Mouse (Mus musculus) midbrain, embryonic 16.5 days (tissue): ENCODE results near the gene Haao. TPM values are rescaled to one million over a fixed set of nuclear protein-coding genes. Genes with fewer than 3 reads are reported as not detected.
A peak's percentile ranks its signal among the peaks of the same experiment; 100 is the strongest.

Experiments used
- ATAC-seq: fragments of 200-750 bp; cut with Nextera tagmentation; 2 replicates; pipeline ENCODE4 v1.8.0; 2017; ENCODE audit warnings: moderate TSS enrichment
- H3K27ac ChIP-seq: fragments of 300-500 bp; sonication (generic); 2 replicates; pipeline ENCODE4 v1.5.1; 2014; ENCODE audit warnings: mild to moderate bottlenecking, low read length, mixed read lengths
- H3K27me3 ChIP-seq: fragments of 300-500 bp; sonication (generic); 2 replicates; pipeline ENCODE4 v1.6.1; 2014; ENCODE audit warnings: low read depth, low read length, mixed read lengths; ENCODE audit not compliant: control insufficient read depth, insufficient read depth
- H3K36me3 ChIP-seq: fragments of 300-500 bp; sonication (generic); 2 replicates; pipeline ENCODE4 v1.6.1; 2014; ENCODE audit warnings: mild to moderate bottlenecking, low read length, moderate library complexity, mixed read lengths; ENCODE audit not compliant: control insufficient read depth, insufficient read depth
- H3K4me1 ChIP-seq: fragments of 300-500 bp; sonication (generic); 2 replicates; pipeline ENCODE4 v1.6.1; 2014; ENCODE audit warnings: mild to moderate bottlenecking, low read length, mixed read lengths; ENCODE audit not compliant: control insufficient read depth, insufficient read depth
- H3K4me2 ChIP-seq: fragments of 300-500 bp; sonication (generic); 2 replicates; pipeline ENCODE4 v1.6.1; 2014; ENCODE audit warnings: mild to moderate bottlenecking, low read length, mixed read lengths
- H3K4me3 ChIP-seq: fragments of 300-500 bp; sonication (generic); 2 replicates; pipeline ENCODE4 v1.5.1; 2014; ENCODE audit warnings: low read depth, mild to moderate bottlenecking, low read length, moderate library complexity, mixed read lengths
- H3K9ac ChIP-seq: fragments of 300-500 bp; sonication (generic); 2 replicates; pipeline ENCODE4 v1.6.1; 2014; ENCODE audit warnings: low read depth, low read length, mixed read lengths
- H3K9me3 ChIP-seq: fragments of 300-500 bp; sonication (generic); replicated peaks from 2 replicates; pipeline ENCODE4 v1.6.1; 2014; ENCODE audit warnings: mild to moderate bottlenecking, low read length, mixed read lengths; ENCODE audit not compliant: control insufficient read depth, poor library complexity, severe bottlenecking
- WGBS: fragments of 180-500 bp; shearing (Covaris S2); extraction: QIAGEN DNeasy Blood & Tissue Kit; methylation state at CpG from one replicate; pipeline ENCODE4 v1.1.7; 2014; 5-methylcytosine and 5-hydroxymethylcytosine counted together
- polyA plus RNA-seq: library from polyadenylated mRNA; unstranded; fragments of >200 nt; fragmentation: Nextera tagmentation; extraction: Ambion mirVana; gene quantifications from 2 replicates; pipeline ENCODE4 v1.2.1, GENCODE M21; 2015

Haao gene
- polyA plus RNA-seq, 1 experiment from 2014 or later: 0.23 TPM

GRCm38 (mm10) chr17:83803987-83804386 lies 43.8 kb downstream of the Haao start:
- H3K27me3 ChIP-seq: no peaks in the 10 kb centered on the region
- no peak overlapping the region for H3K27ac ChIP-seq
- H3K9me3 ChIP-seq: no peaks in the 10 kb centered on the region
- no peaks in the 10 kb centered on the region; the same call in 1 of the 2 replicates for H3K36me3 ChIP-seq
- no peaks in the 10 kb centered on the region for H3K4me1 ChIP-seq
- no peak overlapping the region for H3K4me3 ChIP-seq
- no peak overlapping the region for H3K4me2 ChIP-seq
- H3K9ac ChIP-seq: no peak overlapping the region
- peak; percentile 49; the same call in 1 of the 2 replicates for ATAC-seq
- 56% methylated on average over 9 of the region's 9 CpGs for WGBS

- no peak for ATAC-seq
- Histone ChIP-seq H3K4me3 (no peak overlapping the region), H3K4me1 (no peaks in the 10 kb centered on the region), H3K9ac (no peak overlapping the region), H3K36me3 (no peaks in the 10 kb centered on the region; the same call in 1 of the 2 replicates), H3K27ac (no peak overlapping the region), H3K27me3 (no peaks in the 10 kb centered on the region), H3K9me3 (no peaks in the 10 kb centered on the region), H3K4me2 (no peak overlapping the region)
- 91% methylated on average over 11 of the region's 11 CpGs for WGBS
These were observed 48.2 kb downstream of the Haao start for GRCm38 (mm10) chr17:83799506-83800050.

DNA sequence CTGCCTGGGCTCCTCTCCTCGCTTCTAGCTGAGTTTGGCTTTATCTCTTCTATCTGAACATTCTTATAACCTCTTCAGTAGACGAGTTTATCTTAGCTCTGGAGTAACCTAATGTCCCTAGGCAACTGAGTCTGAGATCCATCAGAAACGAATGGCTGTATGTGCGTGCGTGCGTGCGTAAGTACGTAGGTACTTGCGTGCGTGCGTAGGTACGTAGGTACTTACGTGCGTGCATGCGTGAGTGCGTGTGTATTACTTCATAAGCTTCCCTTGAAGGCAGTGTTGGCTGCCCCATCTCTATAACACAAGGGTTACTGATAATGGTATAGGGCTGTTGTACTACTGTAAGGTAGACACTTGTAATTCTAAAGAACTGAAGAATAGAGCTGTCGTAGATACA lies 52.6 kb downstream of the Haao start:
- Histone ChIP-seq H3K4me3 (no peak overlapping the region), H3K4me2 (no peak overlapping the region), H3K27ac (no peak overlapping the region), H3K9ac (no peak overlapping the region), H3K9me3 (no peaks in the 10 kb centered on the region), H3K36me3 (no peaks in the 10 kb centered on the region), H3K27me3 (no peaks in the 10 kb centered on the region), H3K4me1 (0 out of 2 replicates have a peak, but pooled peaks cover 2% of the 10 kb centered on the region)
- 98% methylated on average over 17 of the region's 17 CpGs for WGBS
- ATAC-seq: no peak

GRCm38 (mm10) chr17:83792388-83792787 lies 55.4 kb downstream of the Haao start:
- no peaks in the 10 kb centered on the region for H3K36me3 ChIP-seq
- no peaks in the 10 kb centered on the region for H3K9me3 ChIP-seq
- 0 out of 2 replicates have a peak overlapping the region, but pooled peaks have one; percentile 14 for H3K4me2 ChIP-seq
- H3K4me1 ChIP-seq: 0 out of 2 replicates have a peak, but pooled peaks cover 2% of the 10 kb centered on the region
- WGBS: 65% methylated on average over 23 of the region's 23 CpGs
- H3K9ac ChIP-seq: no peak overlapping the region
- ATAC-seq: no peak
- H3K4me3 ChIP-seq: no peak overlapping the region
- H3K27ac ChIP-seq: no peak overlapping the region
- H3K27me3 ChIP-seq: no peaks in the 10 kb centered on the region

GRCm38 (mm10) chr17:83790158-83790557 lies 57.6 kb downstream of the Haao start:
- H3K9ac ChIP-seq: no peak overlapping the region
- H3K27ac ChIP-seq: no peak overlapping the region
- H3K9me3 ChIP-seq: no peaks in the 10 kb centered on the region
- H3K36me3 ChIP-seq: no peaks in the 10 kb centered on the region
- 79% methylated on average over 5 of the region's 5 CpGs for WGBS
- H3K27me3 ChIP-seq: no peaks in the 10 kb centered on the region
- no peak overlapping the region for H3K4me2 ChIP-seq
- 0 out of 2 replicates have a peak, but pooled peaks cover 2% of the 10 kb centered on the region for H3K4me1 ChIP-seq
- no peak for ATAC-seq
- H3K4me3 ChIP-seq: no peak overlapping the region

- H3K4me1 ChIP-seq: no peaks in the 10 kb centered on the region
- H3K27me3 ChIP-seq: no peaks in the 10 kb centered on the region
- 94% methylated on average over 6 of the region's 6 CpGs for WGBS
- H3K4me3 ChIP-seq: no peak overlapping the region
- no peak overlapping the region for H3K27ac ChIP-seq
- ATAC-seq: no peak
- no peak overlapping the region for H3K4me2 ChIP-seq
- no peak overlapping the region for H3K9ac ChIP-seq
- H3K9me3 ChIP-seq: no peaks in the 10 kb centered on the region
- H3K36me3 ChIP-seq: no peaks in the 10 kb centered on the region
These were observed 61.3 kb downstream of the Haao start for GRCm38 (mm10) chr17:83786418-83786817.

GRCm38 (mm10) chr17:83782740-83783139 lies 65.0 kb downstream of the Haao start:
- H3K27ac ChIP-seq: no peak overlapping the region
- H3K4me2 ChIP-seq: no peak overlapping the region
- no peaks in the 10 kb centered on the region for H3K36me3 ChIP-seq
- no peaks in the 10 kb centered on the region for H3K4me1 ChIP-seq
- H3K27me3 ChIP-seq: no peaks in the 10 kb centered on the region
- WGBS: 39% methylated on average over 5 of the region's 5 CpGs
- no peak overlapping the region for H3K4me3 ChIP-seq
- ATAC-seq: no peak
- H3K9ac ChIP-seq: no peak overlapping the region
- no peaks in the 10 kb centered on the region for H3K9me3 ChIP-seq

Other genes with a start within 250 kb of the Haao start
- 0.10 TPM in 1 of 2 replicates, not detected in the other for gene Kcng3, start 216.1 kb downstream of the Haao start, polyA plus RNA-seq
- 27.2 and 34.5 TPM in 2 replicates for gene Mta3, start 141.8 kb downstream of the Haao start, polyA plus RNA-seq